Mouse (Mus musculus): ENCODE results near the gene Idi1.
"Not testable (repeated sequence)": the region's sequence is repeated elsewhere in the genome, so short reads cannot be mapped to it uniquely, and the experiment has no call there.

Idi1 gene

GRCm38 (mm10) chr13:8905986-8906385, 20.7 kb downstream of the Idi1 start:
- not testable (repeated sequence) for DNase-seq

DNA sequence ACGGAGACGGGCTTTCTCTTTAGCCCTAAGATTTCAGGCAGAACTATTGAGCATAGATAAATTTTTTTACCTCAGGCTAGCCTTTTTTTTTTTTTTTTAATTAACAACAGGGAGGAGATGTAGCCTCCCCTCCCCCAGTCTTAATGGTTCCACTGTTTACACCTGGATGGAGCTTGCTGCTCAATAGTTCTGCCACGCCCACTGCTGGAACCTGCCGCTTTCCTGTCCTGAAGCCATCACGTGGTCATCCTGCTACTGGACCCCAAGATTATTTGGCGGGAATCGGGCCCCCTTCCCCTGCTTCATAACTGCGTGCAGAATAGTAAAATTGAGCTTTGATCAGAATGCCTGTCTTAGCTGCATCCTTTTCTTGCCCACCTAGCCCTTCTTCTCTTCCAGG, 28.6 kb downstream of the Idi1 start:
- not testable (repeated sequence) for DNase-seq

GRCm38 (mm10) chr13:8933499-8933898, 48.2 kb downstream of the Idi1 start:
- no peak for DNase-seq

GRCm38 (mm10) chr13:8937611-8938140, 52.4 kb downstream of the Idi1 start:
- not testable (repeated sequence) for DNase-seq

- not testable (repeated sequence) for DNase-seq
These were observed 55.8 kb downstream of the Idi1 start for GRCm38 (mm10) chr13:8941110-8941509.

DNA sequence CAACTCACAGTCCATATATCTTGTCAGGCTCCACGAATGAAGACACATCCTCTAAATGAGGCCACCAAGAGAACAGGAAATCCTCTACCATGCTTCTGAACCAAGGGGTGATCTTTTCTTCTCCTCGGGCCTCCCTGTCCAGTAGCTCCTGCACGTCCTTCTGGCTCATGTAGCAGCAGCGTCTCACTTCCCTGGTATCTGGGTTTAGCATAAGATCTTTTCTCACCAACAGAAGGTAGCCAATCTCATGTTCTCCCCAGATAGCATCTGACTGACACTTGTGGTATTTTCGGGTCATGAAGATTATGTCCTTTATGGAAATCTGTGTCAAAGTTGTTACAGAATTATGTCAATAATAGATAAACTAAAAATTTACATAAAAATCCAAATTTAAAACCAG, 56.4 kb downstream of the Idi1 start:
- DNase-seq, result not testable (repeated sequence)
